Mouse (Mus musculus) layer of hippocampus, adult 9-11 months (tissue): ENCODE data around the gene Evc2.

Source experiments
- DNase-seq: peaks from one replicate; pipeline ENCODE4 v3.0.0; 2022

The Evc2 gene

DNA sequence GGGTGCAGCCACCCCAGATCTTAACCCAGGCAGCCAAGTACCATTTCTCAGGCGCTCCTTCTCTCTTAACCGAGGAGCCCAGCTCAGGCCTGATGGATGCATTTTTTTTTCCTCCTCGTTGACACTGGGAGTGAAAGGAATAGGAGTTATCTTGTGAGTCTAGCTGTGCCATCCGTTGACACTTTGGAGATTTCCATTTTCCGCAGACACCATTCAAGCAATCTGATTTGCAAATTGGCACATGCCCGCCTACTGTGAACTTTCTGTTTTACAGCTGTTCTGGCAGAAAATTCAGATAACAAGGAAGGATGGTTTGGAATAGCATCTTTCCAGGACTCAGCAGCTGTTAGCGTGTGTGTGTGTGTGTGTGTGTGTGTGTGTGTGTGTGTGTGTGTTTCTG is 39.1 kb downstream of the Evc2 start:
- no peak for DNase-seq

DNA sequence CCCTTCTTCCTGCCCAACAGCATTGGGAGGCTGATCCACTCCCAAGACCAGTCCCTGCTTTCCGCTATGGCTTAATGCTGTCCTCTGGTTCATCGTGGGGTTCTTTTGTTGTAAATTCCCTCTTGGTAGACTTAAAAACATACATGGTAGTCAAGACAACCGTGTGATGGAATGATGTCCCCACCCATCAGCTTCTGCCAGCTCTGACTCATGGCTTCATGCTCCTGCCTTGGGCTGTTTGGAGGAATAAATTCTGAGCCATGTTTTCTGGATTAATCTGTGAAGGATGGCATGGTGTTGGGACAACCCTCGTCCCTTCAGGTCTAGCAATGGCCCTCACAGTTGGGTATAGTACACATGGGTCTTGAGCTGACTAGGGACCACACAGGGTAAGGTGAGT is 42.3 kb downstream of the Evc2 start:
- no peak for DNase-seq

DNA sequence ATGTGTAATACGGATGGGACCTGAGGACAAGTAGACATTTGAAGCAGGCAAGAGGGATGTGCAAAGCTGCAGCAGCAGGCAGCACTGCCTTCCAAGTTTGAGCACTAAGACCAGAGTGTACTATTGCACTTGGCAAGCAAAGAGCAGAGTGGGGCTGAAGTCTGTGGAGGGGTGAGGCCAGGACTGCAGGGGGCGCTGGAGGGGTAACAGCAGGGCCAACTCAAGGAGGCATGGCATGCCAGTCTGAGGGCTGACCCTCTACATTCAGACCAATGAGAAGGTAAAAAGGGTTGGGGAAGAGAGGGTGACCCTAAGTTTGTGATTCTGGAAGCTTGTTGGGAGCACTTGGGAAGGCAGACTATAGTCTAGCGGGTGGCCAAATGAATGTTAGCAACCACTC is 45.3 kb downstream of the Evc2 start:
- DNase-seq = no peak

- DNase-seq = no peak
These were observed 50.3 kb downstream of the Evc2 start for GRCm38 (mm10) chr5:37388646-37389045.

GRCm38 (mm10) chr5:37389808-37390495 is 51.7 kb downstream of the Evc2 start:
- no peak for DNase-seq

DNA sequence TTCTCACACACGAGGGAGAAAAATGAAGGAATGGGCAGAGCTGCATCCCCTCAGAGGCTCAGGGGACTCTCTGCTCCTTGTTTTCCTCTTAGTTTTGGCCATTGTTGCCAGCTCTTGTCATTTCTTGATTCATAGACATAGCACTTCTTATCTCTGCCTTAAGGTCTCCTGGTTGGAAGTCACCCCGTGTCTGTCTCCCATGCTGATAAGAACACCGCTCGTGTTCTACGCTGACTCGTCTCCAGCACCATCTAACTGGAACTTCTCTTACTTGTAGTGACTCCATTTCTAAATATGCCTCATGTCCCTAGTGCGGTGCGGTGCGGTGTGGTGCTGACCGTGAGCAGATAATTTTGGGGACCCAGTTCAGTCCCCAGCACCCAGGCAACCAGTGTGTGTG is 52.6 kb downstream of the Evc2 start:
- no peak for DNase-seq

- DNase-seq = no peak
These were observed 53.6 kb downstream of the Evc2 start for GRCm38 (mm10) chr5:37391901-37392300.

- DNase-seq = no peak
These were observed 57.1 kb downstream of the Evc2 start for GRCm38 (mm10) chr5:37395172-37396030.

- DNase-seq = no peak
These were observed 80.7 kb downstream of the Evc2 start for GRCm38 (mm10) chr5:37419028-37419427.

DNA sequence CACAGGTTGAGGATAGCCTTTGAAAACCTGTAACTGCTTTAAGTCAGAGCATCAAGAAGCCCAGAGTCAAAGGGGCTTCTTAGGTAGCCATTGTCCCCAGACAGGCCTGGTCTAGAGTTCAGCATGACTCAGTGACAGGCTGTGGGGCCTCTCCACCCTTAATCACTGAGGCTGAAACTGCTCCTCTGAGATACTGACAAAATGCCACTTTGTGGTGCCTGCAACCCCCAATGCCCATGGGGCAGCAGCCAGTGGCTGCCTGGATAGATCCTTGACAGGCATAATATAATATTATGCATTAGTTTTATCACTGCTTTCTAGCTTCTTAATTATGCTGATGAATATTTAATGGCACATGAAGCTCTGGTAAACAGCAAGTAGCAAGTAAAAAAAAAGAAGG is 88.9 kb downstream of the Evc2 start:
- DNase-seq = no peak

DNA sequence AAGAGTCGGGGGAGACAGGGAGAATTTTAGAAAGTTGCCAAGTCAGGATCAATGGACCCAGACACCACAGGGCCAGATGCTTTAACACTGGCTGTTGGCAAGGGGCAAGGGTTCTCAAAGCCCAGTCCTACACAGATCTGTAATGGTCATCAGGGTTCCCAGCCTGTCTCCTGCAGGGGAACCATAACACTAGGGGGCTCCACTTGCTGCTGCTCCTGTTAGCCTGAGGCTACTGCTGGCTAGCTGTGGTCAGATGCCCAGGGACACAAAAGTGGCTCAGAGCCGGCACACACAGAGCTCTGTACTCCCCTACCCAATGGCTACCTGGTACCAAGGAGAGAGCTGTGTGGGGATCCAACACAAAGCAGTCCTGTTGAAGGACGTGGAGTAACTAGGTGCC is 97.1 kb downstream of the Evc2 start:
- no peak for DNase-seq

GRCm38 (mm10) chr5:37442767-37443166 is 104.5 kb downstream of the Evc2 start:
- no peak for DNase-seq

DNA sequence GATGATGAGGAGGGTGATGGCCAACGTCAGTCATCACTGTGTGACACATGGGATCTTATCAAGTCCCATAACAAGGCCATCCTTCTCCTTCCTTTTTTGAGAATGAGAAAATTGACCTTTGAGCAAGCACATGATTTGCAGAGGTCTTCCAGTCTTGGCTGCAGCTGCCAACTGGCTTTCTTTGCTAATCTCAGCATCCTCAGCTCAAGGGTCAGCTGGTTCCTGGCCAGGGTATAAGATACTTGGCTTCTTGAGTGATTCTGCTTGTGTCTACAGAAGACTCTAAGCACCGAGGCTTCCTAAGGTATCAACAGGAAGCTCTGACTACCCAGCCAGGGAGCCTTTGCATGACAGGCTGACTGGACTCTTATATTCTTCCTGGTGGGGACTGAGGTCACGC is 109.2 kb downstream of the Evc2 start:
- no peak for DNase-seq

GRCm38 (mm10) chr5:37456590-37456989 is 118.3 kb downstream of the Evc2 start:
- no peak for DNase-seq

DNA sequence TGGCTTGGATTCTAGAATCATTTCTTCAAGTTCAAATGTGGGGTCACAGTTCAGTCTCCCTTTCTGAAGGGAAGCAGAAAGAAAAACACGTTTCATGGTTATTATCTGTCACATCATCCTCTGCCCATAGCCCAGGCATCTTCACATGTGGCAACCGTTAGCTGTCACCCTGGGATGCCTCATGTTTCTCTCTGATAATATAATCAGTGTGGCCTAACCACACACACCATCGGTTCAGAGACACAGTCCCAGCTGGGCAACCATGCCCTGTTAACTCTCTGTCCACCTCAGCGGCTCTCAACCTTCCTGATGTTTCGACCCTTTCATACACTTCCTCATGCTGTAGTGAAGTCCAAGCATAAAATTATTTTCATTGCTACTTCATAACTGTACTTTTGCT is 118.9 kb downstream of the Evc2 start:
- DNase-seq = no peak

GRCm38 (mm10) chr5:37457831-37458230 is 119.5 kb downstream of the Evc2 start:
- DNase-seq = no peak

DNA sequence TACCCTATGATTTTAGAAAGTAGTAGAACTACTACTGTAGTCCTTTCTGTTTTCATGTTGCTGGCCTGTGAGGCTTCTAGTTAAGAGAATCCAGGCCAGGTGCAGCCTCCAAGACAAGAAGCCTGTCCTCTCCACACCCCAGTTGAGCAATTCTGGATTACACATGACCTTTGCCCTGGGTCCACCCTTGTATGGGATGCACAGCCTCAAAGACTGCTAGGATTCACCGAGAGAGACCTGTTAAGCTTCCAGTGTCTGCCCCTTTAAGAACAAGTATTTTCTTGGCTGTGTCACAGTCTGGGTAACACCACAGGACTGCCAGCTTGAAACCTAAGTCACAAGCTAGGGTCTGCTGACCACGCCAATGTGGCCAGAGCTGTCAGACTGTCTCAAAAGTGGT is 119.9 kb downstream of the Evc2 start:
- DNase-seq = no peak

- DNase-seq = peak; percentile 12
These were observed 127.2 kb downstream of the Evc2 start for GRCm38 (mm10) chr5:37465461-37465860.

DNA sequence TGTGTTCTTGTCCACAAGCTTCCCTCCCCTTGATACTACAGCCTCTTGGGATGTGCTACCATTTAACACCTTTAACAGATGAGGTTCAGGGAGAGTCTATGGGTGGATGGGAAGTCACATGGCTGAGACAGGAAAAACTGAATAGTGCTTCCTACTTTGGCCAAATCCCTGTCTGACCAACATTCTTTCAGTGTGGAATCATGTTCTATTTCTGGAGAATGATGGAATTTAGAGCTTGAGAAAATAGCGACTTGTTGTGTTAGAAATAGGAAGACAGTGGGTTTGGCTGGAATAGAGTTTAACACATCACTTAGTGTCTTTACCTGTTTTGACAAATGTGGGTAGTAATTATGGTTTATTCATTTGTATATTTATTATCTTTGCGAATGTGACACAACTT is 129.3 kb downstream of the Evc2 start:
- no peak for DNase-seq

DNA sequence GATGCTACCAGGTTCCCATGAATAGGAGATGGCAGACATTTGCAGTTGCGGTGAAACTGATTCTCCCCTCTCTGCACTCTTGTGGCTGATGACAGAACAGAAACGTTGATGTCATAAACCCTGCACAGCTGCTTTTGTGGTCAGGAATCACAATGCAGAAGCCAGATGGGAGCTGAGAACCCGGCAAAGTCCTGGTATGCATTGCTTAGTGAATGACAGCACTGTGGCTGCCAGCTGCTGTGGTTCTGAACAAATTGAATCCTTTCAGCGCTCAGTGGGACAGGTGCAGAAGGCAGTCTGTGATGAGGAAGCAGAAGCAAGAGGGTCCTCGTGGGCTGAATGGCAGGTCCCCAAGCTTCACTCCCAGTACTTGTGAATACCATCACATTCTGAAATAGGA is 130.7 kb downstream of the Evc2 start:
- DNase-seq = no peak

- no peak for DNase-seq
These were observed 133.3 kb downstream of the Evc2 start for GRCm38 (mm10) chr5:37471584-37471983.

DNA sequence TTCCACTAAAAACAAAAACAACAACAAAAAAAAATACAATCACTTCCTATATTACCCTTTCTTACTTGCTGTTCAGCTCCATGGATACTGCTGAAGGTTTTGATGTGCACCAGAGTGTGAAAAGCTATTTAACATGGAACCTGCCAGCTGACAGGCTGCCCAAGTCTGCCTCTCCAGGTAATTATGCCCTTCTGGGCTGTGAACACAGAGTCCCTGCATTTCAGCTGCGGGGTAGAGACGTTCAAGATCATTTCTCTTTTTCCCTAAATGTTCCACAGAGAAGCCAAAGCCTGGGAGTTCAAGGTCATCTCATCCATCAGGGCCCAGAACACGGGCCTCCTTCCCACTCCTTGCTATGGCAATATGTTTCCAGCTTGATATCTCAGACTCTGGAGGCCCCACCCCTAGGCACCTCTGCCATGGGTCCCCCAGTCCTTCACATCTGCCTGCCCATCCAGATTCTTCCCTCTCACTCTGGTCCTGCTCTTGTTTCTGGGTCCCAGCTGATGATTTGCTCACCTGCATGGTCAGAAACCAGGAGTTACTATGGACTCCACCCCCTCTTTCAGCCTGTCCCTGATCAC is 133.8 kb downstream of the Evc2 start:
- DNase-seq = no peak
